Mouse (Mus musculus) right cerebral cortex, postnatal 14 days (tissue): ENCODE data around the gene Dis3l2.

Experiments used
- DNase-seq: peaks from one replicate; pipeline ENCODE4 v3.0.0; 2022

Dis3l2 gene

GRCm38 (mm10) chr1:86733160-86733821 lies 29.7 kb downstream of the Dis3l2 start:
- no peak for DNase-seq

- DNase-seq: no peak
These were observed 32.8 kb downstream of the Dis3l2 start for GRCm38 (mm10) chr1:86736414-86736813.

- DNase-seq: no peak
These were observed 39.3 kb downstream of the Dis3l2 start for GRCm38 (mm10) chr1:86742896-86743295.

- no peak for DNase-seq
These were observed 43.4 kb downstream of the Dis3l2 start for GRCm38 (mm10) chr1:86747034-86747433.

- no peak for DNase-seq
These were observed 46.5 kb downstream of the Dis3l2 start for GRCm38 (mm10) chr1:86750094-86750493.

GRCm38 (mm10) chr1:86753416-86753815 lies 49.8 kb downstream of the Dis3l2 start:
- no peak for DNase-seq

GRCm38 (mm10) chr1:86754335-86754734 lies 50.7 kb downstream of the Dis3l2 start:
- no peak for DNase-seq

- DNase-seq: no peak
These were observed 54.5 kb downstream of the Dis3l2 start for GRCm38 (mm10) chr1:86758091-86758490.

GRCm38 (mm10) chr1:86762161-86762560 lies 58.6 kb downstream of the Dis3l2 start:
- DNase-seq: no peak

- DNase-seq: no peak
These were observed 97.6 kb downstream of the Dis3l2 start for GRCm38 (mm10) chr1:86801241-86801640.

- no peak for DNase-seq
These were observed 108.1 kb downstream of the Dis3l2 start for GRCm38 (mm10) chr1:86811756-86812155.

- no peak for DNase-seq
These were observed 118.7 kb downstream of the Dis3l2 start for GRCm38 (mm10) chr1:86822266-86822665.

- no peak for DNase-seq
These were observed 130.9 kb downstream of the Dis3l2 start for GRCm38 (mm10) chr1:86834351-86834987.

GRCm38 (mm10) chr1:86834988-86835387 lies 131.4 kb downstream of the Dis3l2 start:
- no peak for DNase-seq

GRCm38 (mm10) chr1:86850754-86851153 lies 147.1 kb downstream of the Dis3l2 start:
- no peak for DNase-seq

GRCm38 (mm10) chr1:86858876-86859275 lies 155.3 kb downstream of the Dis3l2 start:
- DNase-seq: no peak

- no peak for DNase-seq
These were observed 155.8 kb downstream of the Dis3l2 start for GRCm38 (mm10) chr1:86859371-86859770.

- DNase-seq: no peak
These were observed 170.1 kb downstream of the Dis3l2 start for GRCm38 (mm10) chr1:86873745-86874144.

GRCm38 (mm10) chr1:86878743-86879142 lies 175.1 kb downstream of the Dis3l2 start:
- no peak for DNase-seq

GRCm38 (mm10) chr1:86879547-86879946 lies 175.9 kb downstream of the Dis3l2 start:
- no peak for DNase-seq

GRCm38 (mm10) chr1:86887060-86887459 lies 183.5 kb downstream of the Dis3l2 start:
- DNase-seq: no peak

- no peak for DNase-seq
These were observed 208.9 kb downstream of the Dis3l2 start for GRCm38 (mm10) chr1:86912481-86912880.

- no peak for DNase-seq
These were observed 210.3 kb downstream of the Dis3l2 start for GRCm38 (mm10) chr1:86913896-86914295.

- no peak for DNase-seq
These were observed 211.1 kb downstream of the Dis3l2 start for GRCm38 (mm10) chr1:86914697-86915096.
